Mouse (Mus musculus) neural tube, embryonic 14.5 days (tissue): ENCODE measurements at regions not wholly inside any gene's neighbourhood (a gene's known extent, or its start where the extent isn't known, plus 50 kb on each side); places are given as distances from the start of the nearest gene placed in this dataset.
A peak's percentile ranks its signal among the peaks of the same experiment; 100 is the strongest.

Source experiments
- ATAC-seq: fragments of 200-750 bp; cut with Nextera tagmentation; 2 replicates; pipeline ENCODE4 v1.8.0; 2017; ENCODE audit warnings: low read depth, mild to moderate bottlenecking, moderate TSS enrichment, moderate library complexity
- H3K27ac ChIP-seq: fragments of 300-500 bp; sonication (generic); 2 replicates; pipeline ENCODE4 v1.5.1; 2014; ENCODE audit warnings: low read depth, mild to moderate bottlenecking, control low read depth, low read length, moderate library complexity, mixed read lengths
- H3K27me3 ChIP-seq: fragments of 300-500 bp; sonication (generic); 2 replicates; pipeline ENCODE4 v1.6.1; 2014; ENCODE audit warnings: low read length; ENCODE audit not compliant: control insufficient read depth, insufficient read depth
- H3K36me3 ChIP-seq: fragments of 300-500 bp; sonication (generic); 2 replicates; pipeline ENCODE4 v1.6.1; 2014; ENCODE audit warnings: low read length, mixed read lengths; ENCODE audit not compliant: control insufficient read depth, insufficient read depth
- H3K4me1 ChIP-seq: fragments of 300-500 bp; sonication (generic); 2 replicates; pipeline ENCODE4 v1.6.1; 2014; ENCODE audit warnings: low read length; ENCODE audit not compliant: control insufficient read depth, insufficient read depth
- H3K4me2 ChIP-seq: fragments of 300-500 bp; sonication (generic); 2 replicates; pipeline ENCODE4 v1.6.1; 2014; ENCODE audit warnings: mild to moderate bottlenecking, low read depth, low read length, control low read depth
- H3K4me3 ChIP-seq: fragments of 300-500 bp; sonication (generic); 2 replicates; pipeline ENCODE4 v1.5.1; 2014; ENCODE audit warnings: low read depth, low read length, control low read depth, mixed read lengths
- H3K9ac ChIP-seq: fragments of 300-500 bp; sonication (generic); replicated peaks from 2 replicates; pipeline ENCODE4 v1.6.1; 2014; ENCODE audit warnings: low read depth, mild to moderate bottlenecking, control low read depth, low read length, mixed read lengths
- H3K9me3 ChIP-seq: fragments of 300-500 bp; sonication (generic); 2 replicates; pipeline ENCODE4 v1.6.1; 2016; ENCODE audit warnings: low read length; ENCODE audit not compliant: control insufficient read depth
- WGBS: fragments of 180-500 bp; shearing (Covaris S2); extraction: QIAGEN DNeasy Blood & Tissue Kit; methylation state at CpG from one replicate; pipeline ENCODE4 v1.1.7; 2014; 5-methylcytosine and 5-hydroxymethylcytosine counted together

- 81% methylated on average over 4 of the region's 4 CpGs for WGBS
- H3K36me3 ChIP-seq, result no peaks in the 10 kb centered on the region
- no peak overlapping the region for H3K27ac ChIP-seq
- H3K9me3 ChIP-seq, result no peaks in the 10 kb centered on the region
- H3K9ac ChIP-seq, result no peak overlapping the region
- no peak for ATAC-seq
- no peak overlapping the region for H3K4me2 ChIP-seq
- no peaks in the 10 kb centered on the region for H3K27me3 ChIP-seq
- no peak overlapping the region for H3K4me3 ChIP-seq
- H3K4me1 ChIP-seq, result peaks cover 26% of the 10 kb centered on the region
These were observed 54.1 kb upstream of the March10 start for GRCm38 (mm10) chr11:105510626-105511025.

- Histone ChIP-seq H3K36me3 (no peaks in the 10 kb centered on the region), H3K27me3 (no peaks in the 10 kb centered on the region), H3K4me3 (no peak overlapping the region), H3K9me3 (no peaks in the 10 kb centered on the region), H3K9ac (no peak overlapping the region), H3K4me1 (peaks cover 26% of the 10 kb centered on the region), H3K27ac (no peak overlapping the region), H3K4me2 (no peak overlapping the region)
- ATAC-seq, result no peak
- WGBS, result 81% methylated on average over 7 of the region's 7 CpGs
These were observed 53.5 kb upstream of the March10 start for GRCm38 (mm10) chr11:105510056-105510455.

- Histone ChIP-seq H3K27me3 (no peaks in the 10 kb centered on the region), H3K36me3 (no peaks in the 10 kb centered on the region), H3K9ac (no peak overlapping the region), H3K4me3 (no peak overlapping the region), H3K27ac (peak overlapping the region; percentile 82), H3K4me1 (peaks cover 26% of the 10 kb centered on the region), H3K9me3 (no peaks in the 10 kb centered on the region), H3K4me2 (peak overlapping the region; percentile 34; the same call in 1 of the 2 replicates)
- ATAC-seq, result 0 out of 2 replicates have a peak, but pooled peaks have one; percentile 2
- WGBS, result 54% methylated on average over 7 of the region's 7 CpGs
These were observed 52.1 kb upstream of the March10 start for GRCm38 (mm10) chr11:105508660-105509038.

DNA sequence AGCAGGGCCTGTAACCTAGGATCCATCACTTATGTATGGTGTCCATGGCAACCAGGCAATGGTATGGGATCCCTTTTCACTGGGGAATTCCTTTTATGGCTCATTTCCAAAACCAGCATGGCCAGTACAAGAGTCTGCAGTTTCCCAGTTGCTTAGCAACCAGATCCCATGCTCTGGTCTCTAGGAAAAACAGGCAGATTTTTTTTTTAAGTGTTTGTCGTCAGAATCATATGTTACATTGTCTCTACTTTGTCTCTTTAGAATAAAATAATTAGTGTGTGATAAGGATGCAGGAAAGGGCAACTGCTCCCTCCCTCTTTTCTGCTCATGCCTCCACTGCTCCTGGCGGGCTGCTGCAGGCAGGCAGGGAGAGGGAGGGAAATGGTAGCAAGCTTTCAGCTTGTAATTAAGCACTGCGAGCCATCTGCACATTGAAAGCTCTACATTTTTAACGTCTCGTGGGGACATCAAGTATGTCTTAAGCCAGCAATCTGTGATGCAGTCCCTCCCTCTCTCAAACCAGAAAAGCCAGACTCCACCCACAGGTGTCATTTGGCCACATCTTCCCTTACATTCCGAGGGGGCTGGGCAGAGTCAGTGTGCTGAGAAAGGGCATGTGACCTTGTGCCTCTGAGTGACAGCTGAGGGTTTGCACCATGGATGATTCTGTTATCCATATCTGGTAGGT lies 51.6 kb upstream of the March10 start:
- peak; percentile 90 for ATAC-seq
- Histone ChIP-seq H3K9me3 (no peaks in the 10 kb centered on the region), H3K9ac (no peak overlapping the region), H3K4me3 (no peak overlapping the region), H3K36me3 (no peaks in the 10 kb centered on the region), H3K4me2 (peak overlapping the region; percentile 34), H3K27me3 (no peaks in the 10 kb centered on the region), H3K27ac (peak overlapping the region; percentile 82), H3K4me1 (peaks cover 26% of the 10 kb centered on the region)
- WGBS, result 6% methylated on average over 6 of the region's 6 CpGs

DNA sequence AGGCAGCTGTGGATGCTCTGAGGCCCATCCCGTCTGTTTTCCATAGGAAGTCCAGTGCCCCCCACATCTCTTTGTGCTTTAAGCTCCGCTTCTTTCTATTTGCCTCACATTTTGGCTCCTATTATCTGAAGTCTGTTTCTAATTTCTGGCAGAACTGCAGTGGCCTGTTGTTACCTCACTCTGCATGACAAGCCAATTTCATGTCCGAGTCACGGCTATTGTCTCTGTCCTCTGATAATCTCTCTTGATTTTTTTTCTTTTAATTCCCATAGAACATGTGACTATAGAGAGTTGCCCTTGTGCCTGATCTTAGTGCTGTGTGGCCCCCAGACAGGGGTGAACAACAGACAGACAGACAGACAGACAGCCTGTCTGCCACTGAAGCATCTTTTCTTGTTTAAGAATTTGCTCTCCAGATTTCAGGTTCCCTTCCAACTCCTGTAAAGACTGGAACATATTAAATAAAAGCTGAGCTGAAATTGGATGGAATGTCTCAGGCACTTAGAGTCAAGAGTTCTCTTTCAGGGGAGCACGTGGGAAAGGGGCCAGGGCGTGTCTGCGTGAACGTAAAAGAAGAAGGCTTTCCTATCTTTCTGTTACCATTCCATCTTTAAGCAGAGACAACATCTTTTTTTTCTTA lies 50.9 kb upstream of the March10 start:
- peaks cover 26% of the 10 kb centered on the region for H3K4me1 ChIP-seq
- no peak for ATAC-seq
- H3K36me3 ChIP-seq, result no peaks in the 10 kb centered on the region
- H3K27ac ChIP-seq, result peak overlapping the region; percentile 82
- H3K9me3 ChIP-seq, result no peaks in the 10 kb centered on the region
- H3K4me3 ChIP-seq, result no peak overlapping the region
- no peak overlapping the region for H3K9ac ChIP-seq
- WGBS, result 9% methylated on average over 8 of the region's 8 CpGs
- H3K27me3 ChIP-seq, result no peaks in the 10 kb centered on the region
- H3K4me2 ChIP-seq, result 0 out of 2 replicates have a peak overlapping the region, but pooled peaks have one; percentile 34
